Mouse (Mus musculus): Measurements from ENCODE around the gene Gabarap.

Gabarap gene

DNA sequence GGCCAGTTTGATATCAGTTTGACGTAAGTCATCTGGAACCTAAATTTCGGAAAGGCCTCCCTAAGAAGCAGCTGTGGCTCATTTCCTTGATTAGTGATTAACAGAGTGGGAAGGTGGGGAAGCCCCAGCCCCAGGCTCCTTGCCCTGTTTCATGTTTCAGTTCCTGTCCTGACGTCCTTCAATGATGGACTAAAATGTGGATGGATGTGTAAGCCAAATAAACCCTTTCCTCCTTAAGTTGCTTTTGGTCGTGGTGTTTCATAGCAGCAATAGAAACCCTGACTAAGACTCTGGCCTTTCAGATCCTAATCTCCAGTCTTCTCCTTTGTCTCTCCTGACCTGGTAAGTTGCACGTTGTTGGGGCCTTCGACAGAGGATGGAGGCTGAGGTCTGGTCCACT, 20.7 kb upstream of the Gabarap start:
- DNase-seq = no peak

DNA sequence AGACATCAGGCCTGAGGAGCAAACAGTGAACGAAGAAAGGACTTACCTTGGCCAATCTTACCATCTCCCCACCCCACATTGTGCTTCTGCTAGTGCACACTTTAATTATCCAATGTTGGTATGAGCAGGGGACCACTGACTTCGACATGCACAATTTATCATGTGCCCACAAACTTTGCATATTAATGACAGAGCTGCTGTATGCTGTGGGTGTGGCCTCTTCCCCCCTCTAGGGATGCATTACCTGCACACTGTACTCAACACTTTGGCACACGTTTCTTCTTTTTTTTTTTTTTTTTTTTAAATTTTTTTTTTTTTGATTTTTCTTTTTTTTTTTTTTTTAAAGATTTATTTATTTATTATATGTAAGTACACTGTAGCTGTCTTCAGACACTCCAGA, 20.2 kb upstream of the Gabarap start:
- no peak for DNase-seq

DNA sequence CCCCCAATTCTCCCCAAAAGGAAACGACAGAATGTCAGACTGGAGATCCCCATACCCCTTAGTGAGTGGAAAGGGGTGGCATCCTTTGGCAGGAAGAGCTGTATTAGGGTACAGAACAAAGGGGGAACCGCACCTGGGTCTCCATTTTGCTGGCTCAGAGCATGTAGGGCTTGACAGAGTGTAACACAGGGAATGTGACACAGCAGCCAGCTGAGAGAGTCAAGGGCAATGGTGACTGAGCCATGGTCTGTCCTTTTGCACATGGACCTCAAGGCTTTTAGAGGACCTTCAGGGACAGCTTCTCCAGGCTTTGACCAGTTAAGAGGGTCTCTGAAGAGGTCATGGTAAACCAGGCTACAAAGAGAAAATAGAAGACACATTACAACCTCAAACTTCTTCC, 16.0 kb upstream of the Gabarap start:
- DNase-seq = no peak

DNA sequence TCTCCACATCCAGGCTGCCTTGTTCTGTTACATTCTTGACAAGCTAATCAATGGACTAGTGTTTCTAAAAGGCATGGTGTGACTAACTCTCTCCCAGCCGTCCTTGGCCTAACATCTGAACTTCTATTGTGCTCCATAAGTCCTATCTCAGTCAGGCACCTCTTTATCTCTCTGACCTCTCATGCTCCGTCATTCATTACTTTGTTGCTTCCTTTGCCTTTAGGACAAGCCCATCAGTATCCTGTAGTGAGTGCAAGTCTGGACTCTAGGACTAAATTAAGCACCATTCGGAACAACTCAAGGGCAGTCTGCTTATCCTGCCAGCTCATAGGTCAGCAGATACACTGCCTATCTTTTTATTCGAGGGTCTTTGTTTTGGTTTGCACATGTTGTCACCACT, 14.7 kb upstream of the Gabarap start:
- no peak for DNase-seq

DNA sequence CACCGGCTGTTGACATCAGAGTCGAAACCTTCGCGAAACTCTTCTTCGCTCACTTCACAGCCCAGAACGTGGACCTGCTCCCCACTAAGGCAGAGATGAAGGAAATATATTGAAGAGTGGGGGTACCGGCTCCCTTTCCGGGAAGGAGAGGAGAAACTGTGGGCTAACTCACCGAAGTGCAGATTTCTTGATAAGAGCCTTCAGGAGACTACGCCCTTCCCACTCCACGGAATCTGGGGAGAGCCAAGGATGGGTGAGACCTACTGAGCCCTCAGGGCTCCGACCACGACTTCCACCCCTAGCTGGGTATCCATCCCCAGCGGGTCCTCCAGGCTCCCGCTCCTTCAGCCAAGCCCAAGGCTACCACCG, 11.1 kb upstream of the Gabarap start:
- DNase-seq = no peak

DNA sequence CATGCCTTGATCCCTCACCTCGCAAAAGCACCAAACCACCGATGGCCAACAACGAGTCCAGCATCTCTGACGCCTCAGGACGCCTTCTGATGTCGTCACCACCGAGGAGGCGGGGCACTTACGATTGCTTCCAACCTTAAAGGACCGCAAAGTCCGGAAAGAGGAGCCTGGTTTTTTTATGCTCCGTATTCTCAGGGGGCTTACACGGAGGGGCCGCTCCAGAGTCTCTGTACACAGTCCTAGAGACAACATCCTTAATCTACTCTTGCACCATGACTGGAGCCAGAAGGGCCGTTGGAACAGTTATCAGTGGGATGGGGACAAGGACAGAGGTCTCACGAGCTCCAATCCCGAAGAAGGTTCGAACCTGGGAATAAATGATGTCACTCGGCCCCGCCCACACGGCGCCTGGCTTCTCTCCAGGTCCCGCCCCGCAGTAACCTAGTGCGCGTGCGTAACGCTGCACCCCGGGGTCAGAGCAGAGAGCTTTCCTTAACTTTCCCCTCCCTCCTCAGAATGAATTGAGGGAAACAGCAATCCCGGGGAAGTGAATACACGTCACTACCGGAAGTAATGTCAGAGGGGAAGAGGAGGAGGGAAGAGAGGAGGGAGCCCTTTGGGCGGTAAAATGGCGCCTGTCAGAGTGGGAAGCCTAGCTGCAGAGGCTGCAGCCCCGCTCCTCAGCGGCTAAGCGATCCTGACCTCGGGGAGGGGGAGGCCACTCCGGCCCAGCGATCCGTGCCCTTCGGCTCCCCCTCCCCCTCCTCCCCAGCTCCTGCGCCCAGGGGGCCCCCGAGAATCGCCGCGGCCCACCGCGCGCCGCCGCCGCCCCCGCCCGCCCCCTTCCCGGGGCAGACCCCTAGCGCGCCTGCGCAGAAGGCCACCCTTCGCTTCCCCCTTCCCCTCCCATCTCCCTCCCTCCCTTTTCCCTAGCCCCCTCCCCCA, 10.5 kb upstream of the Gabarap start:
- peak; percentile 100 for DNase-seq

DNA sequence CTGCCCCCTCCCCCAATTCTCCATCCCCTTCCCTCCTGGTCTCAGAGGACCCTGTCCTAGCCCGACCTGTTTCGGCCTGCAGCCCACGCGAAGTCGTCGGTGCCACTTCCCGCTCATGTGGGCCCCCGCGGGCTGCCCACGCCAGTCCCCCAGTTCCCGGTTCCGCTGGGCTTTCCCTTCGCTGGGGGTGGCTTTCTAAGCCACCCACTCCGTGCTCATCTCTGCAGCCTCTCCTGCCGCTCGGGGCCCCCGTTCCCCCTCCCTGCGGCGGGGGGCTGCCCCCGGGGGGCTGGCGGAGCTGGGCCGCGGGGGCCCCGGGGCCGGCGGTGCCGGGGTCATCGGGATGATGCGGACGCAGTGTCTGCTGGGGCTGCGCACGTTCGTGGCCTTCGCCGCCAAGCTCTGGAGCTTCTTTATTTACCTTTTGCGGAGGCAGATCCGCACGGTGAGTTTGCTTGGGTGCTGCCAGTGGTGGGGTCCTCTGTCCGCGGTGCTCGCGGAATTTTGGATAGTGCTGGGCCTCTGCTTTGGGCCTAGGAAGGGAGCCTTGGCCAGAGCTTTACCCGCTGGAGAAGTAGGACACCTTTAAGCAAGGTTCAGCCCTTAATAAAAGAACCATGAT, 9.7 kb upstream of the Gabarap start, which contains the start of gene Ctdnep1:
Ctdnep1 (plus strand) TSS at position 16 of the 622 bp plus-strand sequence.
- no peak for DNase-seq

DNA sequence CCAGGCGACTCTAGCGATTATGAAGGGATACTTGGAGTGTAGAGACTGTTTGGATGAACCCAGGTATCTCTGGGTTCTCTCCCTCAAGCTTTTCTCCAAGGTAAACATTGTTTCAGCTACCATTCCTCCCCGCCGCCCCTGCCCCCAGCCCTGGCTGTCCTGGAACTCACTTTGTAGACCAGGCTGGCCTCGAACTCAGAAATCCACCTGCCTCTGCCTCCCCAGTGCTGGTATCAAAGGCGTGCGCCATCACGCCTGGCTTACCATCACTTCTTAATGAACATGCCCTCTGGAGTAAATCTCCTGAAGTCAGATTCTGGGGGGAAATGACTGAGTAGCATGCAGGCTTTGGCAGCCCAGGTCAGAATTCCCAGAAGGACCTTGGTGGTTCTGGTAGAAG, 8.7 kb upstream of the Gabarap start, which contains the start of gene Elp5:
Elp5 (minus strand) TSS at position 293 of the 400 bp plus-strand sequence.
- DNase-seq = no peak

DNA sequence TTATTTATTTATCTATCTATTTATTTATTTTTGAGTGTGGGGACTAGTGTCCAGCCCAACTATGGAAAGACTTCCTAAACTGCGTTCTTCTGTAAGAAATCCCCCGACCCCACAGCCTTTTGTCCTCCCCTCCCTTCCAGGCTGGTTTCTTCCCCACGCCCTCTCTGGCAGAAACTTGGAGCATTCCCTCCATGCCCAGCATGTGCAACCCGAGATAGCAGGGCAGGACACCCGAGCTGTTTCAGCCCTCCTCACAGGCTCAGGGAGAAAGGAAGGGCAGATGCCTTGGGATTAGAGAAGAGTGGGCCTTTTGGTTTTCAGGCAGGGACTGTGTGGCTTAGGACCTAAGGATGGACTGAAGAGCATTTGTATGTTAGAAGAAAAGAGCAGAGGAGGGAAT, 8.1 kb upstream of the Gabarap start:
- no peak for DNase-seq

DNA sequence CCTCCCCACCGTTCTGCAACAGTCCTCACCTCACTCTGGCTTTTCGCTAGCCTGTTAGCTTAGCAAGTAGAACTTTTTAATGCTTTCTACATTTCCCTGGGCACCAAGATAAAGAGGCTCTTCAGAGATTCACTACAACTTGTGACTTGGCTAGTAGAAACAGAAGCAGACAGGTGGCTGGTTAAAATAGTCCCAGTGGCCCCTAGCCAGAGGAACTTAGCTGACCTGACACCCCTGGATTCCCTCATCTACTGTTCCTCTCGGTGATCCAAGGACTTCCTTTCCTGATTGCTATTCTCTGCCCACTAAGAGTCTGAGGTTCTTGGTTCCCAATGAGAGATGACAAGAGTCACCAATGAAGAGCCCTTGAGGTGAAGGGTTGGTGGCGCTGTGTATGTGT, 7.6 kb upstream of the Gabarap start:
- no peak for DNase-seq

DNA sequence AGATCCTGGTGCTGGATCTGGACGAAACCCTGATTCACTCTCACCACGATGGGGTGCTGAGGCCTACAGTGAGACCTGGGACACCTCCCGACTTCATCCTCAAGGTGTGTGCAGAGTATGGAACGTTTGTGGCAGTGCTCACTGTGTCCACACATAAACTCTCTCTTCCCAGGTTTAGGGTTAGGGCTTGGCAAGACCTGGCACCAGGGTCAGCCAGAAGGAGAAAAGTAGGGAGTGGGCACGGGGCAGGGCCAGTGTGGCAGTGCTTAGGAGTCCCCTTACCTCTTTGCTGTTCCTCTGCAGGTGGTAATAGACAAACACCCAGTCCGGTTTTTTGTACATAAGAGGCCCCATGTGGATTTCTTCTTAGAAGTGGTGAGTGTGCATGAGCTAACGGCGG, 6.5 kb upstream of the Gabarap start:
- no peak for DNase-seq

DNA sequence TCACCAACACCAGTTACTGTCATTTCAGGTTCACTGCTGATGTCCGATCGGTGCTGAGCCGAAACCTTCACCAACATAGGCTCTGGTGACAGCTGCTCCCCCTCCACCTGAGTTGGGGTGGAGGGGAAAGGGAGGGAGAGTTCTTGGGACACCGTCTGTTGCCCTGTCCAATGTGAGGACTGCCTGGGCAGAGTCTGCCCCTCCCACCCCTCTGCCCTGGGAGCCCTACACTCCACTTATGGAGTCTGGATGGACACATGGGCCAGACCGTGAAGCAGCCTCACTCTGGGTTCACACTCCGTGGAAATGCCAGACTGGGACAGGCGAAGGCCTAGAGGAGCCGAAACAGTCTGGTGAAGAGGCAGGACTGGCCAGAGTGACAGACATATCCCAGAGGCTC, 994 bp upstream of the Gabarap start:
- no peak for DNase-seq

DNA sequence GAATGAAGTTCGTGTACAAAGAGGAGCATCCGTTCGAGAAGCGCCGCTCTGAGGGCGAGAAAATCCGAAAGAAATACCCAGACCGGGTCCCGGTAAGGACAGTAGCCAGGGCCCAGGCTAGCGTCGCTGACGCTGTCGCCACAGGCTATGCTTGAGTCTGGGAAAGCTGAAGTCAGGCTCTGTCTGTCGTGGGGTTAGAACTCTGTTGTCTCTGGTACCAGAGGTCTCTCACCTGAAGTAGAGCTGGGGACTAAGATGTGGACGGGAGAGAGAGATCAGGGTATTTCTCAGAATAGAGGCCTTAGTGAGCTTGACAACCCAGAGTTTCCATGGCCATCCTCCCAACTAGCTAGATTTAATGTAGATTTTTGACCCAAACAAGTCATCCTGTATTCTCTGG, 768 bp downstream of the Gabarap start:
- DNase-seq = no peak

DNA sequence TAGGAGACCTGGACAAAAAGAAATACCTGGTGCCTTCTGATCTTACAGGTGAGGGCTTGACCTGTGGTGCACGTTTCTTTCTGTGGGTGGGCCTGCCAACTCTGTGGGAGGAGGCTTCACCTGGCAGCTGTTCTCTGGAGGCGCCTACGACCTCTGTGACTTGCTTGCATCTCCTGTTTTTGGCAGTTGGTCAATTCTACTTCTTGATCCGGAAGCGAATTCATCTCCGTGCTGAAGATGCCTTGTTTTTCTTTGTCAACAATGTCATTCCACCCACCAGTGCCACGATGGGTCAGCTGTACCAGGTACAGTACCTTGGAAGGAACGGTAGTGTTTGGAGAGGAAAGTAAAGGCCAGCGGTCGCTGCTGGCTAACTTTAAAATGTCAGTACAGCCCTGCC, 1.5 kb downstream of the Gabarap start:
- DNase-seq = peak; percentile 65

DNA sequence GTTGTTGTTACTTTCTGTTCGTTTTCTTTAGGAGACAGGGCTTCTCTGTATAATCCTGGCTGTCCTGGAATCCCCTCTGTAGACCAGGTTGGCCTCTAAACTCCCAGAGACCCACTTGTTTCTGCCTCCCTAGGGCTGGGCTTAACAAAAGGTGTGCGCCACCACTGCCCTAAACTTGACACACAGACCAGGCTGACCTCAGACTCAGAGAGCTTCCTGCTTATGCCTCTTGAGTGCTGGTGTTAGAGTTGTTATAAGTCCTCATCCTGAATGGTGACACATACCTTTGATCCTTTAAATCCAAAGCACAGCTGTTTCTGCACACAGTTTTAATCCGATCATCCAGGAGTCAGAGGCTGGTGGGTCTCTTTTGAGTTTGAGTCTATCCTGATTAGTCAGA, 2.0 kb downstream of the Gabarap start:
- DNase-seq = no peak

DNA sequence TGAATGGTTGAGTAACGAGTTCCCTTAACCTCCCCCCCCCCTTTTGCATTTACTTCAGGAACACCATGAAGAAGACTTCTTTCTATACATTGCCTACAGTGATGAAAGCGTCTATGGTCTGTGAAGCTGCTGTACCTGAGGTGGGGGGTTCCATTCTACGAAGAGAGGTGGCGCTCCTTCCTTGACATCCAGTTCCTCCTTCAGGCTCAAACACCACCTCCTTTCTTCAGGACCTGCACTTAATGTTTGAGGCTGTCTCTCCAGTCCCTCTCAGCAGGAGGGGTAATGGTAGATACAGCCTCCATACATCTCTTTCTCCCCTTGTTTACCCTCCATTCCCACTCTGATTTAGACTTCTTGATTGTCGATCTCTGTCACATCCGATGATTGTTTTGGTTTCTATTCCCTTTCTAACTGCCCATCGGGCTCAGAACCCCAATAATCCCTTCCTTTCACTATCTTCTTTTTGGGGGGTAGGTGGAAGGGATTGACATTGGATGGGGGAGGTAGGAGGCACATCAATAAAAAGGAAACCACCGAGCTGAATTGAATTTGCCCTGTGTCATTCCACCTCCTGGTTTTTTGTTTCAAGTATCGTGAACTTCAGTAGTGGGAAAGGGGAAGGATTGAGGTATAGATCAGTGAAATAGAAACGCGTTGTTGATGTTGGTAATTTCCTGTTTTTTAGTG, 3.6 kb downstream of the Gabarap start:
- no peak for DNase-seq

DNA sequence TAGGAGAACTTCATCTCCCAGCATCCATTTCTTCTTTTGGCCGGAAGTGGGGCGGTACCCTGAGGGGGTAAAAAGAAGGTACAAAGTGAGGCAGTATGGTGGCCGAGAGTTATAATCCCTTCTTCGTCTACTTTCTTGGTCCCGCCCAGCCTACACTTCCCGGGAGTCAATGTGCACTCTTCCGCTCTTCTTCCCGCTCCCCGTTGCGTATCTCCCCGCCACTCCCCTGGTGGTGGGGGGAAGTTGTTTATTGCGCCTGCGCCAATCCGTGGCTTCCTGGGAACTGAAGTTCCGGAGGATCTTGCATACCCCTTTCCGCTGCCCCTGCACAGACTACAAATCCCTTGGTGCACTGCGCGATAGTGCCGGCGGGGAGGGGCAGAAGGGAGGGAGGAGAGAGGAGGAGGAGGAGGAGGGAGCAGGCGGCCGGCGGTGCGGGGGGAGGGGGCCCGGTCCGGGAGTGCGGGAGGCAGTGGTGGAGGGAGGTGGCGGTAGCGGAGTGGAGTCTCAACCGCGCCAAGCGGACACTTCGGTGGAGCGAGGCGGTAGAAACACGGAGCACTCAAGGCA, 4.5 kb downstream of the Gabarap start, which contains the start of gene Phf23:
Phf23 (plus strand) TSS at position 387 of the 570 bp plus-strand sequence.
- DNase-seq = peak; percentile 99

DNA sequence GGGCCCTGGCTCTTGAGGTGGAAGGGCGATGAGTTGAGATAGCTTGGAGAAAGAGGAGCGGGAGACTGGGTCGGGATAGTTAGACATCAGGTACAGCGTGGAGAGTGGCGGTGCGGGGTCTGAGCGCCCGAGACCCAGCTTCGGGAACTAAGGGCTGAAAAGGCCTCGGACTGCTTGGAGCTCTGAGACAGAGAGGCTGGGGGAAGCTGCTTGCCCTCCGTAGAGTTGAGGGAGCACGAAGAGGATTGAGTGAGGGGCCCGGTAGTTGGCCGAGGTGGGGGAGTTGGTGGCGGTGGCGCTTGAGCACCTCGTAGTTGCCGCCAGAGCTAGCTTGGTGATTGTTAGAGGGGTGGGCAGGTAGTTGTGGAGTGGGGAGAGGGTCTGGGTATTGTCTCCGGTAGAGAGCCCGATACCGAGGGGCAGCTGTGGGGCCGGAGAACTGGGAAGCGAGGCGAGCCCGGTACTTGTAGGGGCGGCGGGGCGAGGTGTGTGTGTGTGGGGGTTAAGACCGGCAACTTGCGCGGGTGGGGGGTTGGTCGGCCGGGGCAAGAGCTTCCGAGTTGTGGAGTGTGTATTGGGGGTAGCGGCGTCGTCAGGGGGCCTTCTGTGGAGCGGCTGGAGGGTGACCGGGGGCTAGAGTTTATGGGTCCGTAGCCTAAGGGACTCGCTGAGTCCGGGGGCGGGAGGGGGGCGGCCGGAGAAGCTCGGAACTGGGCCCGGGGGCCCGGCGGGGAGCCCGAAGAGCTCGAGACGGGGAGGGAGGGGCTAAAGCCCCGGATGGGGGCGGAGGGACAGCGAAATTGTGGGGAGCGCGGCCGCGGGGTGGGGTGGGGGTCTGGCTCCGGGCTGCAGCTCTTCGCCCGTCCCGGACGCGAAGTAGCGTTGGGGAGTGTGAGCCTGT, 5.5 kb downstream of the Gabarap start:
- DNase-seq = no peak

DNA sequence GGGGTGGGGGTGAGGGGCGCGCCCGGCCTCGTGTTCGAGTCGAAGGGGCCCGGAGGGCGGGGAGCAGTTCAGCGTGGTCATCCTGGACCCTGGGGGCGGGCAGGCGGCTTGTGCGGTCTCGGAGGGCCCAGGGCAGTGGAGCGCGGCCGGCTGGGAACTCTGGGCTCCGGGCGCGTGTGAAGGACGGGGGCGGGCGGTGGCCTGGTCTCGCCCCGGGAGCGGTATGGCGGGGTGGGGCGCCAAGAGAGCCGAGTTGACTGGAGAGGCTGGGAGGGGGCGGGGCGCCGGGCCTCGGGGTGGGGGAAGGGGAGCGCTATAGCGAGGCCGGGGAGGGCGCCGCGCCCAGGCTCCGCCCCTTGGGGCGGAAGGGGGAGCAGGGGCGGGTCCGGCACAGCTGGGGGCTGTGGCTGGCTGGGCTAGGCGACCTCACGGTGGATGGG, 6.1 kb downstream of the Gabarap start:
- DNase-seq = peak; percentile 89

DNA sequence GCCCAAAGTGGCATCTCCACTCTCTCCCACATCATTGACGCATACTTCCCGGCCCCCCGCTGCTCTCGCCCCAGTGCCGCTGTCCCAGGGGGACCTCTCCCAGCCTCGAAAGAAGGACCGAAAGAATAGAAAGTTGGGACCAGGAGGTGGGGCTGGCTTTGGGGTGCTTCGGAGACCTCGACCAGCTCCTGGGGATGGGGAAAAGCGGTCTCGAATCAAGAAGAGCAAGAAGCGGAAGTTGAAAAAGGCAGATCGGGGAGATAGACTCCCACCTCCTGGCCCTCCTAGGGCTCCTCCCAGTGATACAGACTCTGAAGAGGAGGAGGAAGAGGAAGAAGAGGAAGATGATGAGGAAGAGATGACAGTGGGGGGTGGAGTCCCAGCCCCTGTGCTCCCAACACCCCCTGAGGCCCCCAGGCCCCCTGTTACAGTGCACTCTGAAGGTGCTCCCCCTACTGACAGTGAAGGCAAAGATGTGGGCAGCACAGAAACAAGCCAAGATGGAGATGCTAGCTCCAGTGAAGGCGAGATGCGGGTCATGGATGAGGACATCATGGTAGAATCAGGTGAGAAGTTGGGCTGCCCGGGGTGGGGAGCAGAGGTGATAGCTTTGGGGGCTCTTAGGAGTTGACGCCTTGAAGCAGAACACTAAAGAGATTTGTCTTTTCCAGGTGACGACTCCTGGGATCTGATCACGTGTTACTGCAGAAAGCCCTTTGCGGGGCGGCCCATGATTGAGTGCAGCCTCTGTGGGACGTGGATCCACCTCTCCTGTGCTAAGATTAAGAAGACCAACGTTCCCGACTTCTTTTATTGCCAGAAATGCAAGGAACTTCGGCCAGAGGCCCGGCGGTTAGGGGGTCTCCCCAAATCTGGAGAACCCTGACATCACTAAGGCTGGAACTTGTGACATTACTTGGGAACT, 7.9 kb downstream of the Gabarap start:
- no peak for DNase-seq

DNA sequence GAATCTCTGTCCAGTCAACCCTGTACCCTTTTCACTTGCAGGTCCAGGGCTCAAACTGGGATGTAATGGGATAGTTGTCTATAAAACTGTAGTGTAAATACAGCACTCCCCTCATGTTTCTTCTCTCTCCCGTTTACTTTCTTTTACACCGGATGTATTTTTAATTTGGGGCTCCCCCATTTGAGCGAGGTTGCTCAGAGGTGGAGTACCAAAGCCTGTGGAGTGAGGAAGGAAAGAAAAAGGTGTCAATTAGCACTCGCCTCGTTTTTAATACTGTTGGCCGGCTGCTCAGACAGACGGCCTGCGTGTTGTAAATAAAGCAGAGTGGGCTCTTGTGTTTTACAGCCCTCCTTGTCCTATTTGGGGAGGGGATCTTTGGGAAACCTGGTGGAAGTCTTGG, 8.7 kb downstream of the Gabarap start:
- DNase-seq = no peak

Measured in kidney, adult 9 months (tissue).